Mouse (Mus musculus) heart, embryonic 13.5 days (tissue): ENCODE measurements around the gene Atad2b. TPM values are rescaled to one million over a fixed set of nuclear protein-coding genes. Genes with fewer than 3 reads are reported as not detected.

Source experiments
- ATAC-seq: fragments of 200-750 bp; cut with Nextera tagmentation; 2 replicates; pipeline ENCODE4 v1.8.0; 2017; ENCODE audit warnings: moderate TSS enrichment; ENCODE audit not compliant: insufficient number of reproducible peaks, low FRiP score, low TSS enrichment; ENCODE audit errors: extremely low read depth
- H3K27ac ChIP-seq: fragments of 300-500 bp; sonication (generic); replicated peaks from 2 replicates; pipeline ENCODE4 v1.5.1; 2015; ENCODE audit warnings: moderate library complexity, mild to moderate bottlenecking, inconsistent platforms
- H3K27me3 ChIP-seq: fragments of 300-500 bp; sonication (generic); replicated peaks from 2 replicates; pipeline ENCODE4 v1.6.1; 2015; ENCODE audit warnings: mild to moderate bottlenecking, inconsistent platforms
- H3K36me3 ChIP-seq: fragments of 300-500 bp; sonication (generic); 2 replicates; pipeline ENCODE4 v1.6.1; 2015; ENCODE audit warnings: mild to moderate bottlenecking, inconsistent platforms
- H3K4me1 ChIP-seq: fragments of 300-500 bp; sonication (generic); 2 replicates; pipeline ENCODE4 v1.6.1; 2015; ENCODE audit warnings: inconsistent platforms
- H3K4me2 ChIP-seq: fragments of 300-500 bp; sonication (generic); 2 replicates; pipeline ENCODE4 v1.6.1; 2015; ENCODE audit warnings: inconsistent platforms, mild to moderate bottlenecking, moderate library complexity
- H3K4me3 ChIP-seq: fragments of 300-500 bp; sonication (generic); 2 replicates; pipeline ENCODE4 v1.5.1; 2015; ENCODE audit warnings: moderate library complexity, mild to moderate bottlenecking, inconsistent platforms
- H3K9ac ChIP-seq: fragments of 300-500 bp; sonication (generic); 2 replicates; pipeline ENCODE4 v1.6.1; 2015; ENCODE audit warnings: inconsistent platforms, mild to moderate bottlenecking, moderate library complexity
- H3K9me3 ChIP-seq: fragments of 300-500 bp; sonication (generic); 2 replicates; pipeline ENCODE4 v1.6.1; 2016; ENCODE audit warnings: inconsistent platforms
- WGBS: fragments of 180-500 bp; shearing (Covaris S2); methylation state at CpG from one replicate; pipeline ENCODE4 v1.1.7; 2015; ENCODE audit warnings: mixed read lengths; 5-methylcytosine and 5-hydroxymethylcytosine counted together
- polyA plus RNA-seq: library from polyadenylated mRNA; unstranded; fragments of >200 nt; fragmentation: Nextera tagmentation; extraction: Ambion mirVana; gene quantifications from 2 replicates; pipeline ENCODE4 v1.2.1, GENCODE M21; 2015

Atad2b gene
- polyA plus RNA-seq, 1 experiment from 2014 or later: 6.4 TPM

DNA sequence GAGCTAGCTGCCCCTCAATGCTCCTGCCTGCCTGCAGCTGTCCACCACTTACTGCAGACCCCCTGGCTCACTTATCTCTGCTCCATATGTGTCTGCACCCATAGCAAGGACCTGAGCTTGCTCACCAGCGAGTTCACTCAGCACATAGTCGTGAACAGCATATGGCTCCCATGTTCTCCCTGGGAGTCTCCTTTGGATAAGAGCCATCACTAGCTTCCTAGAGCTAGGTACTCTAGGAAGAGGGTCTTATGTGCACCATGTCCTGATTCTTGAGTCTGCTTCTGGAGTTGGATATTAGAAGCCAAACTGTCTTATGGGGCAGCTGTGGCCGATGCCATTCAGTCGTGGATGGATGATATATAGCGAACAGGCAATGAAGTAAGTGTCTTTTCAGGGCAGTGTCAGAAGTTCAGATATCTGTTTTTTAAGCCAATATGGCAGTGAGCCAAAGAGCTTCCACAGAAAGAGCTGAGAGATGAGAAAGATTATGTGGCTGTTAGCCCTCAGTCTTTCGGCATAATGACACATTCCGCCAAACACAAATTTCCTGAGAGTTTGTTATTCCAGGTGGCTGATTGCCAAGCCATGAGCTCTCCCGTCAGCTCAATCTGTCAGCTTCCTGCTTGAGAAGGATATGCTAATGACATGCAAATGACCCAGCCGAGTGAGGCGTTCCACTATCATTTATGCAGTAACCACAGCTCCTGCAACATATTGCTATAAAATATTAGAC, 170.8 kb downstream of the Atad2b start:
- Histone ChIP-seq H3K4me2 (peak overlapping the region; percentile 47), H3K4me3 (no peak overlapping the region), H3K27ac (0 out of 2 replicates have a peak overlapping the region, but pooled peaks have one; percentile 33), H3K4me1 (peaks cover 14% of the 10 kb centered on the region), H3K27me3 (no peaks in the 10 kb centered on the region; the same call in 1 of the 2 replicates), H3K9ac (no peak overlapping the region), H3K36me3 (0 out of 2 replicates have a peak, but pooled peaks cover 4% of the 10 kb centered on the region), H3K9me3 (no peaks in the 10 kb centered on the region)
- 31% methylated on average over 10 of the region's 10 CpGs for WGBS
- ATAC-seq: no peak

DNA sequence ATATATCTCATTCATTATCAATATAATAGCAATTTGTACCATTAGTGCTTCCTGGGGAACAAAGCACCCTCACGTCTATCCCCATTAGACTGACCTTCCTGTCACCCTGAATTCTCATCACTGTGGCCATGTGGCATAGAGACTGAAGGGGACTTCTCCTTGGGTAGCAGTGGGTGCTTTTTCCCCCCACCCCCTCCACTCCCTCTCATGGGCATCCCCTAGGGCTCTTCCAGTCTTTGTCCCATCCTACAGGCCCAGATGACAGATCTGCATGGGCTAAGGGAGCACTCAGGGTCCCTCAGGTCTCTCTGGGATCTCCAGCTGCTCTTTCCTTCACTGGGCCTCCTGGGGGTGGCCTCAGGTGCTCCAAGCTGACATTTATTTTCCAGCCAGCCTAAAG, 171.5 kb downstream of the Atad2b start:
- peaks cover 14% of the 10 kb centered on the region for H3K4me1 ChIP-seq
- no peak overlapping the region for H3K4me3 ChIP-seq
- 30% methylated on average over 1 of the region's 1 CpGs for WGBS
- no peak overlapping the region for H3K27ac ChIP-seq
- H3K4me2 ChIP-seq: no peak overlapping the region
- H3K9me3 ChIP-seq: no peaks in the 10 kb centered on the region
- H3K36me3 ChIP-seq: 0 out of 2 replicates have a peak, but pooled peaks cover 4% of the 10 kb centered on the region
- H3K9ac ChIP-seq: no peak overlapping the region
- no peaks in the 10 kb centered on the region; the same call in 1 of the 2 replicates for H3K27me3 ChIP-seq
- no peak for ATAC-seq

Other genes starting within 250 kb of the Atad2b start
- gene Fam228a, start 178.9 kb upstream of the Atad2b start, polyA plus RNA-seq: 0.13 TPM in 1 of 2 replicates, not detected in the other
- gene Pfn4, start 148.3 kb upstream of the Atad2b start, polyA plus RNA-seq: 1.5 and 2.0 TPM in 2 replicates
- gene Fam228b, start 148.1 kb upstream of the Atad2b start, polyA plus RNA-seq: 2.8 TPM in 2 replicates
- 96.1 and 117 TPM in 2 replicates for gene Sf3b6, start 99.8 kb upstream of the Atad2b start, polyA plus RNA-seq
- gene Fkbp1b, start 75.8 kb upstream of the Atad2b start, polyA plus RNA-seq: 8.8 and 9.2 TPM in 2 replicates
- gene Wdcp, start 74.0 kb upstream of the Atad2b start, polyA plus RNA-seq: 14.7 and 17.0 TPM in 2 replicates
- gene Mfsd2b, start 43.0 kb upstream of the Atad2b start, polyA plus RNA-seq: 3.3 and 4.4 TPM in 2 replicates
- 25.8 and 30.2 TPM in 2 replicates for gene Ubxn2a, start 9.6 kb upstream of the Atad2b start, polyA plus RNA-seq